Mouse (Mus musculus): ENCODE measurements at regions not wholly inside any gene's neighbourhood (a gene's known extent, or its start where the extent isn't known, plus 50 kb on each side); places are given as distances from the start of the nearest gene placed in this dataset.

DNA sequence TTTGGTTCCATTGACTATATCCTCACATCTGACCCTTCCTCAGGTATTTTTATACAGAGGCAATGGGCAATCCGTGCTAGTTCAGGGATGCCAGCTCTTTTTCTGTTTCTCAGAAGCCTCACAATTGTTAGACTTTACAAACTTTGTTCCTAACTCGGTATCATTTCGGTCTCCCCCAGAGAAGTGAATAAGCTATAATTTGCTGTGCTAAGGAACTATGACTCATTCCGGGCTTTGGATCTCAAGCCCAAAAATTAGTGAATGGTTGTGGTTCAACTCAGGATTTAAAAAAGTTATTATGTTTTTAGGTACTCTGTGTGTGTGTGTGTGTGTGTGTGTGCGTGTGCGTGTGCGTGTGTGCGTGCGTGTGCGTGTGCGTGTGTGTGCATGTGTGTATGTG is 1263.7 kb upstream of the A1bg start:
- no peak for TF ChIP-seq CTCF (IDR thresholded peaks at IDR 0.05)
- no peak for TF ChIP-seq POLR2A (IDR thresholded peaks at IDR 0.05; ENCODE audit: insufficient read depth, low read depth, low read length)
- TF ChIP-seq EP300 (IDR thresholded peaks at IDR 0.05; ENCODE audit: insufficient read depth, low read depth, low read length), result no peak

All from heart, adult 2 months (tissue).